Mouse (Mus musculus): Measurements from ENCODE around the gene Gm15155. TPM values are rescaled to one million over a fixed set of nuclear protein-coding genes. Genes with fewer than 3 reads are reported as not detected.

The Gm15155 gene
- not detected in 2 replicates for polyA plus RNA-seq (2012; rRNA removed)

DNA sequence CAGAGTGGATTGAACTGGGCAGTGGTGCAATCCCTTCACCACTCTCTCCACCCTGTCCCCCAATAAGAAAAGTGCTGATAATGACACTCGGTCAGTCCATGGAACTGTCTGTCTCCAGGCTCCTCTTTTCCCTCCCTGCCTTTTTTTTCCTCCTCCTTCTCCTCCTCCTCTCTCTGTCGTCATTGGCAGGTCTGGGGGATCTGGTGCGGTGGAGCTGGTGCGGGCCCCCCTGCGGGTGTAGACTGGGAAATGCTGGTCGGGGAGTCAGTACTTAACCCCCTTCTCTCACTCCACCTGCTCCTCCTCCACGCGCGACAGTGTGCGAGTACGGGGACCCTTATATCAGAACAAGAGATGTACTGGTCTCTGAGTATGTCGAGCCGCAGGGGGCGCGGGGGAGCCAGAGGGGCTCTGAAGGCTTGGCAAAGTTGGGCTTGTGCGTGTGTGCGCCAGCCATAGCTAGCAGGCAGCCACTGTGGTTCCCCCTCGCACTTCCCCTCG, at the start of gene Gm15155:
TSS of gene Gm15155 (plus strand) at position 401 of the 501 bp plus-strand sequence.

DNA sequence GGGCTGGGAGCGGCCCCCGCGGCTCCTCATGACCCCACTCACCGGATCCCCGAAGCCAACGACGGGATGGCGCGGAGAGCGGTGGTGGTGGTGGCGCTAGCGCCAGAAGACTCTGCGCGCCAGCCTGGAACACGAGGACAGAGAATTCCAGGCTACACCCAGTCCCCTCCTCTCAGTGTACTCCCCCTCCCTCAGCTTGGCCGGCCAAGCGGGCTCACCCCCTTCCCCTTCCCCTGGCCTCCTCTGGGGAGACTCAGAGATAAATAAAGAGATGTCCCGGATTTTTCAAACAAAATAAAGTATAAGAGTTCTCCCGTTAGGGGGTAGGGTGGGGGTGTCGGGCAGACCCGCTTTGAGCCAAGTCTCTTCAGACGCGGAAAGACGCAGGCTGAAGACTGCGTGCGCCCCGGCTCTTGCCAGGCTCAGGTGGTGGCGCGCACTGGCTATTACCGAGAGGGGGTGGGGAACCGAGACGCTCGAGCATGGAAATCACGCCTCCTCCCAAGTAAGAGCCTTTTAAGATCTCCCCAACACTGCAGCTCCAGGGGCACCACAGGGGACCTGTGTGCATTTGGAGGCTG, 750 bp upstream of the Gm15155 start, which contains the start of gene Ptchd1:
TSS of gene Ptchd1 (minus strand) at position 114 of the 581 bp plus-strand sequence.

Other genes starting within 250 kb of the Gm15155 start
- 1.9 and 2.5 TPM in 2 replicates for gene Ptchd1, start 927 bp upstream of the Gm15155 start, polyA plus RNA-seq (2012; rRNA removed)

All from central nervous system, embryonic 14 days (tissue).